Mouse (Mus musculus) right cerebral cortex, adult 18-20 months (tissue): Measurements from ENCODE around the gene Trmt44.
"Not testable (repeated sequence)": the region's sequence is repeated elsewhere in the genome, so short reads cannot be mapped to it uniquely, and the experiment has no call there.

Source experiments
- DNase-seq: peaks from one replicate; pipeline ENCODE4 v3.0.0; 2022; ENCODE audit warnings: mixed read lengths

Trmt44 gene

GRCm38 (mm10) chr5:35584259-35584658 lies 9.4 kb upstream of the Trmt44 start:
- not testable (repeated sequence) for DNase-seq

- DNase-seq, result no peak
Observed at GRCm38 (mm10) chr5:35583221-35583783, 8.4 kb upstream of the Trmt44 start.

GRCm38 (mm10) chr5:35582445-35583220 lies 7.8 kb upstream of the Trmt44 start, which contains the start of gene Acox3:
Gene Acox3 (plus strand): TSS chr5:35583040.
- DNase-seq, result peak; percentile 99

- DNase-seq, result no peak
Observed at GRCm38 (mm10) chr5:35580156-35580922, 5.5 kb upstream of the Trmt44 start.

GRCm38 (mm10) chr5:35579247-35579893 lies 4.5 kb upstream of the Trmt44 start:
- no peak for DNase-seq

GRCm38 (mm10) chr5:35578411-35578810 lies 3.5 kb upstream of the Trmt44 start:
- DNase-seq, result no peak

GRCm38 (mm10) chr5:35576409-35577020 lies 1.6 kb upstream of the Trmt44 start:
- no peak for DNase-seq

GRCm38 (mm10) chr5:35571546-35571945 lies 3.3 kb downstream of the Trmt44 start:
- no peak for DNase-seq

GRCm38 (mm10) chr5:35566632-35567031 lies 8.2 kb downstream of the Trmt44 start:
- DNase-seq, result peak; percentile 49

- no peak for DNase-seq
Observed at GRCm38 (mm10) chr5:35565217-35565616, 9.7 kb downstream of the Trmt44 start.

GRCm38 (mm10) chr5:35563449-35563848 lies 11.4 kb downstream of the Trmt44 start:
- peak; percentile 60 for DNase-seq

- DNase-seq, result peak; percentile 75
Observed at GRCm38 (mm10) chr5:35562616-35563015, 12.3 kb downstream of the Trmt44 start.

- DNase-seq, result no peak
Observed at GRCm38 (mm10) chr5:35559447-35559846, 15.4 kb downstream of the Trmt44 start.

- no peak for DNase-seq
Observed at GRCm38 (mm10) chr5:35557946-35558621, 16.8 kb downstream of the Trmt44 start.

GRCm38 (mm10) chr5:35556393-35556792 lies 18.5 kb downstream of the Trmt44 start:
- DNase-seq, result no peak

- DNase-seq, result no peak
Observed at GRCm38 (mm10) chr5:35552838-35553539, 21.9 kb downstream of the Trmt44 start.

GRCm38 (mm10) chr5:35551855-35552837 lies 22.7 kb downstream of the Trmt44 start:
- no peak for DNase-seq

GRCm38 (mm10) chr5:35546127-35546526 lies 28.7 kb downstream of the Trmt44 start:
- DNase-seq, result no peak

GRCm38 (mm10) chr5:35541059-35541790 lies 33.6 kb downstream of the Trmt44 start:
- DNase-seq, result no peak
